Mouse (Mus musculus) thymus, postnatal 25 days (tissue): ENCODE data around the gene Erp27.

Experiments
- DNase-seq: peaks from one replicate; pipeline ENCODE4 v3.0.0; 2022

The Erp27 gene

GRCm38 (mm10) chr6:136922080-136922479, at the start of gene Erp27:
Gene Erp27, minus strand, starts transcription at chr6:136922180.
- DNase-seq = no peak

GRCm38 (mm10) chr6:136968877-136969276, 46.9 kb upstream of the Erp27 start:
- DNase-seq = peak; percentile 25

DNA sequence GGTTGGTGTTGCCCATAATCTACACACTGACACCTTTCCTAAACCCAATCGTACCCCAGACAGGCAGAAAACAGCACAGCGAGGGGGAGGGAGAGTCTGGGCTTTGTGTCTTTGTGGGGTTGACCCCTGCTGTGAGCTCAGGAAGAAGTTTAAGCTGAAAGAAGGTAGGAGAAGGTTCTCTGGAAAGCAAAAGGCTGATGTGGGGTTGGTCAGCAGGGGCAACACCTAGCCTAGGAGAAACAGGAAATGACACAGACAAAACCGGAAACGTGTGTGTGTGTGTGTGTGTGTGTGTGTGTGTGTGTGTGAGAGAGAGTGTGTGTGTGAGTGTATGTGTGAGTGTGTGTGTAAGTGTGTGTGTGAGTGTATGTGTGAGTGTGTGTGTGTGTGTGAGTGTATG, 45.5 kb upstream of the Erp27 start:
- DNase-seq = peak; percentile 15

GRCm38 (mm10) chr6:136965912-136966311, 43.9 kb upstream of the Erp27 start:
- no peak for DNase-seq

DNA sequence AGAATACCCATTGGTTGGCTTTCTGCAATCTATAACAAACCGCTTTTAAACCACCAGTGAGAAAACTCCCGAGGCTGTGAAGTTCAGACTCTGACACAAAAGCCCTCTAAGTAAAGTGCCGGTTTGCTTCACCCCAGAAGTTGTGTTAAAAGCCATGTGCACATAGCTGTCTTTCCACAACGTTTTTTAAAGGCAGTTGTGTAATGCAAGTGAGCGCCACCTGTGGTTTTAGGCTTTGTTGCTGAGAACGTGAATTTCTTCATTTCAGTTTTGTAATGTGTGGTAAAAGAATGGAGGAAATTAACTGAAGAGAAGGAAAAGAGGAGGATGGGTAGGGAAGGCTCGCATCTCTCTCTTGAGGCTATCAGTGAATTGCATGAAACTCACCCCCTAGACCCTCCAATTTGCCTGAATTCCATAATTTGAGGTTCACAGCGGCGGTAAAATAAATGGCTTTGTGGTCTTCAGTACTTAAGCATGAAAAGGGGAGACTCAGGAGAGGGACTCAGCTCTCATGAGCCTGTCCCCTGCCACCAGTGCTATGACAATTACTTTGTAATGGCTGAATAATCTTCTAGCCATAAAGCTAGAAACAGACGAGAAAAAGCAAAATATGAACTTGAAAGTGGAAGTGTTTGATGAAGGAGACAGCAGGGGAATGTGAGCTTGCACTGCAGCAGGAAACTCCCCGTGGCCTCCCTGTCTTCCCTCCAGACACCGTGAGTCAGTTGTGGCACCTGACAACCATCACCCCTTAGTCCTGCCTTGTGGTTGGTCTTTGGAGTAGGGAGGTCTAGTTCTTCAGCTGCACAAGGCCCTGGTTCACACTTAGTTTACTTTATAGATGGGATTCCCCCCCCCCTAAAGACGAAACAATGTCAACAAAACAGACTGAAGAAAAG, 42.9 kb upstream of the Erp27 start:
- DNase-seq = peak; percentile 60

DNA sequence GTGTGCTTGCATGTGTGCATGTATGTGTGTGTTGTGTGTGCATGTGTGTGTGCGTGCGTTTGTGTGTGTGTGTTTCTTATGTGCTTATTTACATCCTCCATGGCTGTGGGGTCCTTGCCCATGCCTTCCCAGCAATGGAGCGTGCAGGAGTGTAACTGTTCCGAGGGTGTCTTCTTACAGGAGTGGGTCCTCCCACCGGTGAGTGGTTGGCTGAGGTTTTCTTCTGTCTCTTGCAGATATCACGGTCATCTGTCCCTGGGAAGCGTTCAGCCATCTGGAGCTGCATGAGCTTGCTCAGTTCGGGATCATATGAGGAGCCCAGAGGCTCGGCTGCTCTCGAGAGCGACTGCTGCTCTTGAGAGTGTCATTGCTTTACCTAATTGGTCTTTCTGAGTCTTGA, 41.0 kb upstream of the Erp27 start:
- no peak for DNase-seq

- no peak for DNase-seq
These were observed 37.2 kb upstream of the Erp27 start for GRCm38 (mm10) chr6:136959131-136959530.

DNA sequence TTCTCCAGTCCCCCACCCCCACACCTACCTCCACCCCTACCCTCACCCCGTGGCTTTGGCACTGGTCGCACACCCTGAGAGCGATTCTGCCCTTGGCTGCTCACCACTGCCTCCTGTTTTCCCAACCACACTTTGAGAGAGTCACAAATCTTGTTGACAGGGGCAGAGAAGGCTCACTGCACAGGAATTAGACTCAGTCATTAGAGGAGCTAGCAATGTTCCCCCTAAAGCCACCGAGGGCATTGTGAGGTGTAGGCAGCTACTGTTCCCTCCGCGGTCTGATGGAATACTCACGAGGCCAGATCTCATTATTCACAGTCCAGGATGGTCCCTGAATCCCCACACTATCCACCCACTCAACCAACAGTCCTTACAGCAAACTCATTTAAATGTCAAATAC, 35.1 kb upstream of the Erp27 start:
- no peak for DNase-seq

DNA sequence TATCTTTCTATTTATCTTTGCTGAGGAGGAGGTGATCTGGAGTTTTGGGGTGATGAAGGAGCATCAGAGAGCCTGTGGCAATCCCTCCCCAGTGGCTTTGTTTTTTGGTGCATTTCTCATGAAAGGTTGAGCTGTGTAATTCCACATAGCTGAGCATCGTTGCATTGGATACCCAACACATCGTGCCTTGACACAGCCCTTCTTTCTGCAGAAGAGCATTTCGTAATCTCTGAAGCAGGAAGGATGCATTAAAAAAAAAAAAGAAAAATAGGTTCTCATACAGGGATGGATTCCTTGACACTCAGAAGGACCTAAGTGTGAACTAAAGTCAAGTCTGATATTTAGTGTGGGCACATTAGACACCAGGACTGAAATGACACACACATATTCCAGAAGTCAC, 33.3 kb upstream of the Erp27 start:
- DNase-seq = no peak

DNA sequence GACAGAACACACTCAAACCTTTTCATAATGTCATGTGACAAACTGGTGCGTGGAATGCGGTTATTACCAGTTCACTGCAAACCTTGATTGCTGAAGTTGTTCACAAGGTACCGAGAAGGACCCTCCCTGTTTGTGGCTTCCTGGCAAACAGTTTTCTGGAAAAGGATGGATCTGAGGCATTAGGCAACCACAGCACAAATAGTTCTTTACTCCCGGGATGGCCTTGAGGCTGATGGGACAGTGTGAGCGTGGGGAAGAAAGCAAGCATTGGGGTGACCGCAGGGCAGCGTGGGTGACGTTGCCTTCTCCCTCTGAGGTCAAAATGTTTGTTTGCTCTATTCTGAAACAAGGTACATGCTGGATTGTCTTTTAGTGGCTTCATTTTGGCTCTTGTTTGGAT, 32.7 kb upstream of the Erp27 start:
- no peak for DNase-seq

DNA sequence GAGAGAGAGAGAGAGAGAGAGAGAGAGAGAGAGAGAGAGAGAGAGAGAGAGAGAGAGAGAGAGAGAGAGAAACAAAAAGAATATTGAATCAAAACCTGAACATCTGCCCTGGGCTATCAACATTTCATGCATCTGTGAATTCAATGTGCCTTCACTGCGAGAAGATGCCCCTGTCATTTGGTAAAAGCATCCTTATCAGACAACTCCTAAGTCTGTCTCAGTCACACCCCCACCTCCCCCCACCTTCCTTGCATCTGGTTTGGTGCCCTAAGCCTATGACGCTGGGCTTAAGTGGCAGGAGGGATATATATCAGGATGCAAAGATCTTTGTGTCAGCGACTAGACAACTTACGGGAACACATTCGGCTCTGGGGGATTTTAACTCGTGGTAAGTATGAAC, 32.2 kb upstream of the Erp27 start:
- no peak for DNase-seq

DNA sequence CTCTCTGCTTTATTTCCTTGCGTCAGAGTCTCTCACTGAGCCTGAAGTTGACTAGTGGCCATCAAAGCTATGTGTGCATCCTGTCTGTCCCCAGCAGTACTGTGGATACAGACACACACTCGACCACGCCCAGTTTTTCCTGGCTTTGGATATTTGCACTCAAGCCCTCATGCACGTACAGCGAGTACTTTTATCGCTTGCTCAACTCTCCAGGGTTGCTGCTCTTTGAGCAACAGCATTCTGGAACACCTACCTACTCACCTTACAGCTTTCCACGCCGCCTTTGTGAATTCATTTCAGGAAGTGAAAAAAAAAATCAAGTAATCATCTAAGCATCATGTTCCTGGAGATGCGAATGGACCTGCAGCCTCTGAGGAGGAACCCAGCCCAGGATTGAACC, 30.9 kb upstream of the Erp27 start:
- no peak for DNase-seq

DNA sequence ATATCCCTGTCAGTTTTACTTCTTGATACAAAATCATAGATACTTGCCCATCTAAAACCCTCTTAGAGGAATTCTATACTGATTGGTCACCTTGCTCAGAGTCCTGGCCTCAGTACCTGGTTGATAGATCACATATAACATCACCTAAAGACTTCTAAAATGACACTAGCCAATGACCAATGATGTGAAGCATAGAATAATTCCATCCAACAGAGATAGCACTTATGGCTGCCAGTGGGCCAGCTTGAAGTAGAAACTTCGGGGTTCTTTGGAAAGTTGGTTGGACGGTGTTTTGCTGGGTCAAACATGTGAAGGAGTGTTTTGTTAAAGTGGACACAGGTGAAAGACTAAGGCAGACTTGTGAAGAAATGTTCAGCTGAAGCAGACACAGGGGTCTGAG, 28.2 kb upstream of the Erp27 start:
- DNase-seq = no peak

- no peak for DNase-seq
These were observed 25.7 kb upstream of the Erp27 start for GRCm38 (mm10) chr6:136947716-136948115.

- DNase-seq = peak; percentile 69
These were observed 25.0 kb upstream of the Erp27 start for GRCm38 (mm10) chr6:136946943-136947342.

GRCm38 (mm10) chr6:136946241-136946640, 24.3 kb upstream of the Erp27 start:
- DNase-seq = no peak

DNA sequence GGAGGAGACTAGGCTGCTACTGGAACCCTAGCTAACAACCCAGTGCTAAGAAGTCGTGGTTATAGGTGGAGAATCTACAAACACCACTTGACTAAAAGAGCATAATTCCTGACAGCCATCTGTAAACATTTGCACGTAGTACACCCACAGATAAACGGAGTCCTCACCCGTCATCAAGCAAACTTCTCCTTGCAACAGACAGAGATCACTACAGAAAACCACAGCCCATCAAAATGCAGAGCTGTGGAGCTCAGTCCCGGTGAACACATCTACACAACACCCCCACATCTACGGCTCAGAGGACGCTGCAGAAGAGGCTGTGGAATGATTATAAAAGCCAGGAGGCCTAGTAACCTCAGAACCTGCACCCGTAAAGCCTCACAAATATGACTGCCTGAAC, 22.5 kb upstream of the Erp27 start:
- DNase-seq = no peak

DNA sequence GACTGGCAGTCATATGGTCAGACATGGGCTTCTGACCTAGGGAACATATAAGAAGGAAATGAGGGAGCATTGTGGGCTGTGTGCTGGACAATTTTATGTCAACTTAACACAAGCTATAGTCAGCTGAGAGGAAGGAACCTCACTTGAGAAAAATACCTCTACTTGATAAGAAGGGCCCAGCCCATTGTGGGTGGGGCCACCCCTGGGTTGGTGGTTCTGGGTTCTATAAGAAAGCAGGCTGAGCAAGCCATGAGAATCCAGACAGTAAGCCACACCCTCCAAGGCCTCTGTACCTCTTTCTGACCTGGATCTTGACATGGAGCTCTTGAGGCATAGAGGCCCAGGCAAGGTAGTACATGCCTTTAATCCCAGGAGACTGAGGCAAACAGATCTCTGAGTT, 21.4 kb upstream of the Erp27 start:
- DNase-seq = peak; percentile 27

GRCm38 (mm10) chr6:136942280-136942679, 20.3 kb upstream of the Erp27 start:
- DNase-seq = no peak

DNA sequence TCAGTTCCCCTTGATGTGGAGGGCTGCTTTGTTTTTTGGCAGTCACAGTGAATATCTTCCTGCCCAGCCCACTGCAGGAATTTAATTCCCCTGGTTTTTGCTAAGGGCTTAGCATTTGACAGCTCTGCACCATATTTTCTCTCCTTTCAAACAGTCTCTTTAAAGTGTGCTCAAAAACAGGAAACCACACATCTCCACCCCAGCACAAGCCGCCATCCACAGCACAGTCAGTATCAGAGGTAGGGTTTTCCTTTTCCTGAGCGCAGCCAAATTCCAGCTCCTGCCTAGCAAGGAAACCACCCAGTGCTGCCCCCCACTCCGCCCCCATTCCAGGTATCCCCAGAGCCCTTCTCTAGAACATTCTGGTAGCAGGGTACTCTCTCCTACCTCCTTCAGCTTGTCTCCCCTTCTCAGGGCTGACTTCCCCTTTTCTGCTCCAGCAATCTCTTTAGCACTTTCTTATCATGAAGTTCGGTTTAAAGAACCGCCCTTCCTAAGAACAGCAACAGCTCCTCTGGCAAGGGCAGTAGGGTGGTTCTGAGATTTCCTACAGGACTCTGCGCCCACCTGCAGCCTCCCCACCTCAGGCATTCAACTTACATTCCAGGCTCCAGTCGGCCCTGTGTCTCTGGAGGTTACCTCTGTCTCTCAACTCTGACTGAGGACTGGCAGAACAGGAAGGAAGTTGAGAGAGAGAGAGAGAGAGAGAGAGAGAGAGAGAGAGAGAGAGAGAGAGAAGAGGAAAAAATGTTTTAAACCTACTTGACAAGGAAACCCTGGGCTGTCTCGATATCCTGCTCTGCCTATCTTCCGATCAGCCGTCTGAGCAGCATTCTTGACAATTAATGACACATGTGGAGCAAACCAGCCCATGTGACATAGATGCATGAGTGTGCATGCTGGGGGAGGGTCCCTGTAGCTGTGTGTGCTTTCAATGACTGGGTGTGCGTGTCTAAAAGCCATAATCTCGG, 19.4 kb upstream of the Erp27 start, which contains the start of gene Arhgdib:
TSS of gene Arhgdib (minus strand) at position 849 of the 971 bp plus-strand sequence.
- DNase-seq = peak; percentile 75

DNA sequence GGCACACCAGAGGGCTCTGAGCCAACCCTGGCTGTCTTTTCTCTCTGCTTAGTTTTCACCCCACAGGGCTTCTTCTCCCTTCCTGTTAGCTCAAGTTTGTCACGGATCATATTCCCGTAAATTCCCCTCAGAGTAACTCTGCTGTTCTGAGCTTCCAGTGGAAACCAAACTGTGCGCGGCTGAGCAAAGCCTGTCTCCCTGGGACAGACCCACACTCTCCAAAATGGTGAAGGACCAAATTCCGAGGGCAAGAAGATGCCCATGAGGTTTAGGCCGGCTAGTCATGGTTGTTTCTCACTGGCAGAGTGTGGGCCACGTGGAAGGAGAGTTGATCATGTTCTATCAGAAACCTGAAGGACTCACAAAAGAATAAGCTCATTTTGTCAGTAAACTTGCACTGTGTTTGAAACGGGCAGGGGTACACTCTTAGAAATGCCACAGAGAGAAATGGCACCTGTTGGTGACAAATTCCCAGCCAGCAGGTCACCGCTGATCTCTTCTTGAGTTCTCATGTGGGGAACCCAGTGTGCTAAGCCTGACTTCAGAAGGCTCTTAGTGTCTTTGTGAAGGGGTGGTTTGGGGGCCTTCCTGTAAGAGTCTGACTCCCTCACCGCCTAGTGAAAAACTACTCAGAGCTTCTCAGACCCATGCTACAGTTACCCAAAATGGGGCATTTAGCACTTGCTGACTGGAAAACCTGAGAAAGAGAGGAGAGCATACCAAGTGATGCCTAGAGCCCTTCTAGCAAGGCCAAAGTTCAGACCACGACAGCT, 18.4 kb upstream of the Erp27 start:
- DNase-seq = peak; percentile 65

GRCm38 (mm10) chr6:136939326-136940187, 17.6 kb upstream of the Erp27 start:
- DNase-seq = no peak
